Mouse (Mus musculus) kidney, embryonic 15.5 days (tissue): Measurements from ENCODE around the gene Fgf18. TPM values are rescaled to one million over a fixed set of nuclear protein-coding genes. Genes with fewer than 3 reads are reported as not detected.

Experiments
- ATAC-seq: fragments of 200-750 bp; cut with Nextera tagmentation; replicated peaks from 2 replicates; pipeline ENCODE4 v1.8.0; 2017; ENCODE audit warnings: moderate TSS enrichment; ENCODE audit not compliant: low FRiP score
- H3K27ac ChIP-seq: fragments of 300-500 bp; sonication (generic); 2 replicates; pipeline ENCODE4 v1.5.1; 2015; ENCODE audit warnings: mild to moderate bottlenecking, inconsistent platforms
- H3K27me3 ChIP-seq: fragments of 300-500 bp; sonication (generic); 2 replicates; pipeline ENCODE4 v1.6.1; 2015; ENCODE audit warnings: inconsistent platforms
- H3K36me3 ChIP-seq: fragments of 300-500 bp; sonication (generic); 2 replicates; pipeline ENCODE4 v1.6.1; 2015; ENCODE audit warnings: inconsistent platforms
- H3K4me1 ChIP-seq: fragments of 300-500 bp; sonication (generic); 2 replicates; pipeline ENCODE4 v1.6.1; 2015; ENCODE audit warnings: inconsistent platforms
- H3K4me2 ChIP-seq: fragments of 300-500 bp; sonication (generic); 2 replicates; pipeline ENCODE4 v1.6.1; 2015; ENCODE audit warnings: moderate library complexity, mild to moderate bottlenecking, inconsistent platforms
- H3K4me3 ChIP-seq: fragments of 300-500 bp; sonication (generic); replicated peaks from 2 replicates; pipeline ENCODE4 v1.5.1; 2015; ENCODE audit warnings: mild to moderate bottlenecking, inconsistent platforms
- H3K9ac ChIP-seq: fragments of 300-500 bp; sonication (generic); 2 replicates; pipeline ENCODE4 v1.6.1; 2015; ENCODE audit warnings: mild to moderate bottlenecking, inconsistent platforms
- H3K9me3 ChIP-seq: fragments of 300-500 bp; sonication (generic); replicated peaks from 2 replicates; pipeline ENCODE4 v1.6.1; 2016; ENCODE audit warnings: inconsistent platforms
- WGBS: fragments of 180-500 bp; shearing (Covaris S2); methylation state at CpG from one replicate; pipeline ENCODE4 v1.1.7; 2015; ENCODE audit warnings: mixed read lengths; 5-methylcytosine and 5-hydroxymethylcytosine counted together
- polyA plus RNA-seq: library from polyadenylated mRNA; unstranded; fragments of >200 nt; fragmentation: Nextera tagmentation; extraction: Ambion mirVana; gene quantifications from 2 replicates; pipeline ENCODE4 v1.2.1, GENCODE M21; 2015

Gene Fgf18
- polyA plus RNA-seq, 1 experiment from 2014 or later, result 4.3 TPM

DNA sequence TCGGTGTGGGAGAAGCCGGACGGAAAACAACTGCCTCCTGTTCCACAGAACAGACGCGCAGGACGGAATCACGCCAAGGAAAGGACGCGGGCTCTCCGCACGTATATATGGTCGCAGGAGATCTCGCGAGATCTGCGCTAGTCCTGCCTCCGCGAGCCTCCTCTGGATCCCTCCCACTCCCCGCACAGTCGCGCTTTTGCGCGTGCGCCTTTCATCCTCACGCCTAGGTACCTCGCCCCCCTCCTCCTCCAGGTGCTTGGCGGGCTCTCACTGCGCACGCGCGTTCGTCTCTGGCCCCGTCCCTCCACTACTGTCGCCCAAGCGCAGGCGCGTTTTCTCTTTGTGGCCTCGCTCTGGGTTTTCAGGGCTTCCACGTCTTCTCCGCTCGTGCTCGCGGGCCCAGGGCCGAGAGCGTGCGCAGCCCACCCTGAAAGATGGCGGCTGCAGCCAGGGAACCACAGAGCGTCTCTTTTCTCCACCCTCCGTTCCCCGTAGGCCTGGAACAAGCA lies 15.9 kb upstream of the Fgf18 start, which contains the start of gene Npm1:
Npm1 (minus strand) TSS at position 209 of the 509 bp plus-strand sequence.
- peak within 1 kb of the TSS; percentile 94 for H3K27ac ChIP-seq
- ATAC-seq, result peak; percentile 98
- peak within 1 kb of the TSS; percentile 66 for H3K4me2 ChIP-seq
- no peaks in the 10 kb centered on the region for H3K9me3 ChIP-seq
- H3K36me3 ChIP-seq, result peaks cover 33% of the 10 kb centered on the region
- peak within 1 kb of the TSS; percentile 94 for H3K4me3 ChIP-seq
- H3K9ac ChIP-seq, result peak within 1 kb of the TSS; percentile 98
- 0 out of 2 replicates have a peak, but pooled peaks cover 3% of the 10 kb centered on the region for H3K27me3 ChIP-seq
- WGBS, result 4% methylated on average over 49 of the region's 49 CpGs
- H3K4me1 ChIP-seq, result peaks cover 14% of the 10 kb centered on the region

DNA sequence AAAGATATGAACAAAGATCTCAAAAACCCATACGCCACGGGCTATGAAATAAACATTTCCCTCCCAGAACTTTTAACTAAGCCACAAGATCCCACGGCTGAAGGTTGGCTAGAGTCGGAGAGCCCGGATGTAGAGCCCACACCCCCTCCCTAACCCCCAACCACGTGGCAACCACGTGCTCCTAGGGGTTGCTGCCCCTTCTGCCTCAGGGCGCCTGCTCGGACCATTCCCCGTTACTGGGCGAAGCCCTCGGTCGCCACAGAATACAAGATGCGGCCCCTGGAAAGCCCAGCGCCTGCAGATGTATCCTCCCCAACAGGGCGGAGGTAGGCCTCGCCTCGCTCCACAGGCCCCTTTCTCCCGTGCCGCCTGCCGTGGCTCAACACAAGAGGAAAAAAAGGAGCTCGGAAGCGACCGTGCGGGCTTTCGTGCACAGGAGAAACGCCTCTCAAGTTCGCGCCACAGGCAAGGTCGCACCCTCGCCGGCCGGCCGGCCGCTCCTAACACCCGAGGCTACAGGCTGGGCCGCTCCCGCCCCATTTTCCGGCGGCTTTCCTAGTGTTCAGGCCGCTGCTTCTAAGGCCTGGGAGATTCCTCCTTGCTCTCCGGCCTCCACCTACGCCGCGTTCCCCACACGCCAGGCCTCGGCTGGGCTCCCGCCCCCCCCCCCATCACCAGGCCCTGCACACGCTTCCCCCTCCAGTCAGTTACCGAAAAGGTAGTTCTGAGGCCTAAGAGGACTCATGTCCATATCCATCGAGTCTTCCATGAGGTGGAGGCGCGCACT lies 15.2 kb upstream of the Fgf18 start:
- Histone ChIP-seq H3K9ac (peak overlapping the region; percentile 98), H3K36me3 (peaks cover 40% of the 10 kb centered on the region)
- WGBS, result 1% methylated on average over 53 of the region's 53 CpGs

DNA sequence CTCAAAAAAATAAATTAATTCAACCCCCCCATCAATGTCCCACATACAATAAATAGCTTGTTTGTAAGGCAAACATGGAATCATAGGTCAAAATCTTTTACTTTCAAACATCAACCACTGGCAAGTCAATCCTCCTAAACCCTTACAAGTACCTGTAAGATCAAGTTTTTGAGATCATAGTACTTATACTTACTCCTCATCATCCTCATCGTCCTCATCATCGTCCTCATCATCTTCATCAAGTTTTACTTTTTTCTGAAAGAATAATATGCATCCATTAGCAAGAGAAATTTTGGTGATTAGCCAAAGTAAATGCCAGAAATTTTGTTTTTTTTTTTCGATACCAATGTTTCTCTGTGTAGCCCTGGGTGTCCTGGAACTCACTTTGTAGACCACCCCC lies 12.5 kb upstream of the Fgf18 start:
- no peak overlapping the region for H3K4me3 ChIP-seq
- H3K9ac ChIP-seq, result no peak overlapping the region
- no peak for ATAC-seq
- WGBS, result 87% methylated on average over 3 of the region's 3 CpGs
- peaks cover 19% of the 10 kb centered on the region for H3K4me1 ChIP-seq
- peaks cover 62% of the 10 kb centered on the region for H3K36me3 ChIP-seq
- H3K27me3 ChIP-seq, result no peaks in the 10 kb centered on the region
- no peaks in the 10 kb centered on the region for H3K9me3 ChIP-seq
- no peak overlapping the region for H3K4me2 ChIP-seq
- no peak overlapping the region for H3K27ac ChIP-seq

More for the DNA sequence above, 15.2 kb upstream of the Fgf18 start:
- peak; percentile 59 for ATAC-seq
- H3K4me1 ChIP-seq, result peaks cover 14% of the 10 kb centered on the region
- 0 out of 2 replicates have a peak, but pooled peaks cover 2% of the 10 kb centered on the region for H3K27me3 ChIP-seq
- peak overlapping the region; percentile 94 for H3K27ac ChIP-seq
- peak overlapping the region; percentile 66 for H3K4me2 ChIP-seq
- no peaks in the 10 kb centered on the region for H3K9me3 ChIP-seq
- peak overlapping the region; percentile 94 for H3K4me3 ChIP-seq

DNA sequence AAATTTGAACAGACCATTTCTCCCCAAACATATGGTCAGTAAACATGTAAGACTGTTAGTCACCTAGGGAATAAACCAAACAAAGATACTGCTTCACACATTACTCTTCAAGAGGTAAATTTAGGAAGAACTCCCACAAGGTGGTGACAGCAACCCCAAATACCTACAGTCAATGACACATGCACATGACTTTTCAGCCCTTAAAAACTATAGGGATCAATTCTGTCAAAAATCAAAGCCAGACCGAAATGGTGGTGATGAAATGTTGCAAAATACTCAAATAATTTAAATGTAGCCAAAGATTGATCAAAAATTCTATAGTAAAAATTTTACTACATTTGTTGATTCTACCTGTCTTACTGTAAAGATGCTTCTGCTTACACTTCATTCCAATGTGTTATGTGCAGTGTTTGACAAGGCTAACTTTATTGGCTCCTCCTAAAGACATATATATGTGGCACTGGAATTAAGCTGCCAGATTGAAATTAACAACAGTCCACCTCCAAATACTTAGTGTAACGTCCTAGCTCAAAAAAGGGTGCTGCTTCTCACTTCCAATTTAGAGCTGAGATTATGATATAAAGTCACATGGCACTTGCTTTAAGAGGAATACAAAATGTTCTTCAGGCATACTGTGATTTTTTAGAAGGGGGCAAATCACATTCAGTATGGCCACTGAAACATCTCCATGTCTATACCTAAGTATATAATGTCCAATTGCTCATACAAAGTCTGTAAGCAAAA lies 10.4 kb upstream of the Fgf18 start:
- Histone ChIP-seq H3K9ac (no peak overlapping the region), H3K4me1 (peaks cover 19% of the 10 kb centered on the region), H3K27ac (no peak overlapping the region), H3K4me2 (no peak overlapping the region), H3K4me3 (no peak overlapping the region), H3K36me3 (peaks cover 81% of the 10 kb centered on the region), H3K27me3 (no peaks in the 10 kb centered on the region), H3K9me3 (no peaks in the 10 kb centered on the region)
- WGBS, result 74% methylated on average over 2 of the region's 2 CpGs
- no peak for ATAC-seq

DNA sequence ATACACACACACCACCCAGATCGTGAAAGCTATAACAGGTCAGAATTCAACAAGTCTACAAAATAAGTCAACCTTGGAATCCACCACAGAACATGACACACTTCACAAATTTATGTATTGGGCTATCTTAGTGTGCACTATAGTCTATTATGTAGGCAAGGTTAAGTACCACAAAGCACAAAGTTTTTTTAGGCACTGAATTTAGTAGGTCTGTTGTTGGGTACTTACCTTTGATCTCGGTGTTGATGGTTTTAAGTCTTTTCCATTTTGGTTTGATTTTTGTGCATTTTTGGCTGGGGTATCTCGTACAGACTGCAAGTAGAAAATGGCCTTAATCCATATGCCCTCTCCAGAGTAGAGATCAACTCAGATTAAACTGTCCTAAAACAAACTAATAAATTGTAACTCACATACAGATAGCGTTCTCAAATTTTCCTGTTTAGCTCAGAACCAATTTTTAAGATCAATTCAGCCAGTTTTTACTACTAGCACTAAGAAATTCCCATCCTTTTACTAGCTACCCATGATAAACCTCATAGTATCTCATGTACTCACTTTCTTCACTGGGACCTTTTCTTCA lies 9.3 kb upstream of the Fgf18 start:
- ATAC-seq, result no peak
- Histone ChIP-seq H3K4me2 (no peak overlapping the region), H3K4me1 (peaks cover 19% of the 10 kb centered on the region), H3K27me3 (no peaks in the 10 kb centered on the region), H3K27ac (no peak overlapping the region), H3K9ac (no peak overlapping the region), H3K4me3 (no peak overlapping the region), H3K9me3 (no peaks in the 10 kb centered on the region), H3K36me3 (peaks cover 88% of the 10 kb centered on the region)
- 76% methylated on average over 4 of the region's 4 CpGs for WGBS

DNA sequence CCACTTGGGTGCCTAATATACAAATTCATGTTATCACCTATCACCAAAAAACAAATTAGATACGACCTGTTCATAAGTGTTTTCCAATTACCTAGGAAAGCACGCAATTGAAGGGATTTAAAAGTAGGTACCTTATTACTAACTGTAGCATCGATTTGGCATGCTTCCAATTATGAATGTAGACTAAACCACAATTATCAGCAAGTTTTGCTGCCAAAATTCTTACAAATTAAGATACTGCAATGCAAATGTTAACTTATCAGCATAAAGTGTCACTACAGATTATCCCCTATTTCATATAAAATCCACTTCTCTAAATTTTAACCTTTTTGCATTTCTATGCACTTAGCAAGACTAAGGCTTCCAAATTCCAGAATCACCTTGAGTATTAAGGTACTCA lies 7.3 kb upstream of the Fgf18 start:
- Histone ChIP-seq H3K36me3 (peaks cover 89% of the 10 kb centered on the region), H3K27me3 (no peaks in the 10 kb centered on the region), H3K9me3 (no peaks in the 10 kb centered on the region), H3K4me2 (no peak overlapping the region), H3K4me1 (peaks cover 7% of the 10 kb centered on the region), H3K4me3 (no peak overlapping the region), H3K9ac (no peak overlapping the region), H3K27ac (no peak overlapping the region)
- 87% methylated on average over 3 of the region's 3 CpGs for WGBS
- ATAC-seq, result no peak

DNA sequence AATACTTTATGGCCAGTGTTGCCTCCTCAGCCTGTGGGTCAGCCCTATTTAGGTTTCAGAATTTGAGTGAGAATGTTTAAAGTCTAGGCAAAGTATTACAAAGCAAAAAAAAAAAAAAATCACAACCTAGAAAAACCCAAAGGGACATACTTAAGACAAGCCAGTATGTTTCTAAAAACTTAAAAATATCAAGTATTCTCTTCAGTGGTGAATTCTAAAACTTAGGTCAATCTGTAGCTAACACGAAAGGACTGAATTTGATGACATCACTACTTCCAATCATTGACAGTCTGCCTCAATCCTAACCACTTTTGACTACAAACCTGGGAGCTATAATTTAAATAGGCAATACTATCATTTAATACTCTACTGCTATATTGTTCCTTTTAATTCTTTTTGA lies 5.8 kb upstream of the Fgf18 start:
- H3K9me3 ChIP-seq, result no peaks in the 10 kb centered on the region
- H3K4me3 ChIP-seq, result no peak overlapping the region
- no peak overlapping the region for H3K27ac ChIP-seq
- WGBS, result 85% methylated on average over 1 of the region's 1 CpGs
- peaks cover 13% of the 10 kb centered on the region for H3K4me1 ChIP-seq
- no peak for ATAC-seq
- no peak overlapping the region for H3K4me2 ChIP-seq
- no peaks in the 10 kb centered on the region for H3K27me3 ChIP-seq
- H3K9ac ChIP-seq, result no peak overlapping the region
- H3K36me3 ChIP-seq, result peaks cover 76% of the 10 kb centered on the region

DNA sequence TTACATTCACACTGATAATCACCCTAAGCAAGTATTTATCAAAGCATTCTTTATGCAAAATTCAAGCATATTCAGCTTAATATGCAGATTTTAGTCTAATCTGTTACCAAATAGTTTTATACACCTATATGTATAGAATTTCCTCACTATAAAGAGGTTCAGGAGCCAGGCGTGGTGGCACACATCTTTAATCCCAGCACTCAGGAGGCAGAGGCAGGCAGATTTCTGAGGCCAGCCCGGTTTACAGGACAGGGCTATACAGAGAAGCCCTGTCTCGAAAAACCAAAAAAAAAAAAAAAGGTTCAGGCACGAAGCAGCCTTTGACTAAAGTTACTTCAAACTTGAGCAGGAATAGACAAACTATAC lies 4.6 kb upstream of the Fgf18 start:
- Histone ChIP-seq H3K27ac (no peak overlapping the region), H3K36me3 (peaks cover 66% of the 10 kb centered on the region), H3K4me1 (peaks cover 25% of the 10 kb centered on the region), H3K4me2 (no peak overlapping the region), H3K9ac (no peak overlapping the region), H3K27me3 (peaks cover 4% of the 10 kb centered on the region), H3K9me3 (no peaks in the 10 kb centered on the region), H3K4me3 (no peak overlapping the region)
- WGBS, result 83% methylated on average over 4 of the region's 4 CpGs
- no peak for ATAC-seq

DNA sequence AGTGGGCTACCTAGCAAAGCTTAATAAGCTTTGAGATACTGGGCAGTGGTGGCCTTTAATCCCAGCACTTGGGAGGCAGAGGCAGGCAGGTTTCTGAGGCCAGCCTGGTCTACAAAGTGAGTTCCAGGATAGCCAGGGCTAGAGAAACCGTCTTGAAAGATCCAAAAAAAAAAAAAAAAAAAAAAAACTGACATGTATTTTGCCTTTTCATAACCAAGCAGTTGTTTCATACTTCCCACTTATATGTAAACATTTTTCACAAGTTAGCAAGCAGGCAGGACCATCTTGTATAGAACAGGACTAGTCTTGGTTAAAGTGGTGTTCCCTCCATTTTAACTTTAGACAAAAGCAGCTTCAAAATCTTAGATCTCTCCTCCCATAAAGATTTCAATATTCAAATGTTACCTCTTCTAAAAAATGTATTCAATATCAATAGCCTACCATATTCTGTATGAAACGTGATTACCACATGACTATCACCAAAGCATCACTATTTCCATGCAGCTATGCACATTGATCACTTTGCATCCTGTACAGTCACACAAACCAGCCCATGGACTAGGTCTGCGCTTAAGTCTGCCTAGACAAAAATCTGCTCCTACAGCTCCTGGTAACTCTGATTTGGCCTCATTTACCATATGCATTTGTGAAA lies 4.1 kb upstream of the Fgf18 start:
- Histone ChIP-seq H3K27ac (no peak overlapping the region), H3K9ac (no peak overlapping the region), H3K9me3 (no peaks in the 10 kb centered on the region), H3K27me3 (peaks cover 8% of the 10 kb centered on the region), H3K4me2 (no peak overlapping the region), H3K4me3 (no peak overlapping the region), H3K36me3 (peaks cover 61% of the 10 kb centered on the region), H3K4me1 (peaks cover 25% of the 10 kb centered on the region)
- no peak for ATAC-seq
- 77% methylated on average over 3 of the region's 3 CpGs for WGBS

DNA sequence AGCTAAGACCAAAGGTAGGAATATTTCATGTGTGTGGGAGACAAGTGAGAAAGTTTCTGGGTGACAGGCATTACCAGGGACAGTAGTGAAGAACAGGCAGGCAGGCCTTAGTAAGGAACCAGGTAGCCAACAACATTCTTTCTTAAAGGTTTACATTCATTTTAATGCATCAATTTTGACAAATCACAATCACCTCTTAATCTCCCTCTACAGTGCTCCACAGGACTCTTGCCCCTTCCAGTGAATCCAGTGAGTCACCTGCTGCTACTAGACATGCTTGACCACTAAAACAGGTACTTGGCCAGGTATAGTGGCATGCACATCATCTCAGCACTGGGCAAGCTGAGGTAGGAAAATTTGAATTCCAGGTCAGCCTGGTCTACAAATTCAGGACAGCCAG lies 3.2 kb upstream of the Fgf18 start:
- Histone ChIP-seq H3K36me3 (peaks cover 54% of the 10 kb centered on the region), H3K4me1 (peaks cover 33% of the 10 kb centered on the region), H3K9ac (no peak overlapping the region), H3K4me2 (no peak overlapping the region), H3K4me3 (no peak overlapping the region), H3K27me3 (peaks cover 17% of the 10 kb centered on the region), H3K9me3 (no peaks in the 10 kb centered on the region), H3K27ac (no peak overlapping the region)
- ATAC-seq, result no peak

DNA sequence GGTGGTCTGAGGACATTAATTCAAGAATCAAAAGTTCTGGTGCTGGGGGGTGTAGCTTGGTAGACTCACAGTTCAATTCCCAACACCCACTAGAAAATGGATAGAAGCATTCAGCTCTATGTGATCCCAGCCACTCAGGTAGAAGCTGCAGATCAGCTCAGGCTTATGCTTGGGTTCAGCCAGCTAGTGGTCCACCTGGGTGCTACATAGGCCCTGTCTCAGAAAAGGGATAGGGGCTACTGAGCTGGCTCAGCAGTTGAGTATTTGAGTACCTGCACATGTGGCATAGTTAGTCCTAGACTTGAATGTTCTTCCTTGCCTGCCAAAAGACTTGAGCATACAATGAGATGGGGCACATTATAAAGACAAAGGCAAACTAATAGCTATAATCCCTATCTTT lies 2.3 kb upstream of the Fgf18 start:
- Histone ChIP-seq H3K27ac (no peak overlapping the region), H3K9ac (no peak overlapping the region), H3K27me3 (peaks cover 26% of the 10 kb centered on the region), H3K9me3 (no peaks in the 10 kb centered on the region), H3K36me3 (peaks cover 46% of the 10 kb centered on the region), H3K4me3 (no peak overlapping the region), H3K4me2 (no peak overlapping the region), H3K4me1 (peaks cover 42% of the 10 kb centered on the region)
- ATAC-seq, result no peak

DNA sequence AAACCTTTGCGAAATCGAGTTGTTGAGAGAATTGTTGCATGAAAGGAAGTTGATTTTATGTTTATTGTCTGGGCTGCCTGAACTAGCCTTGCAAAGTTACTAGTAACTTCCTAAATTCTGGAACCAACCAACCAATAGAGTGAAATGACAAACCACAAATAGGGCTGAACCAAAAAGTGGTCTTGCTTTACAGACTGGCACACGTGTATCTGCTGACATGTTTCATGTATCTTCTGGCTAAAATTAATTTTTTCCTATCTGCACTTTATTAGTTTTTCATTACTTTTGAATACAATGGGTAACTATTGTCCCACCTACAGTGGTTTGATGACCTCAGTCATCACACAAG lies 1.9 kb upstream of the Fgf18 start:
- peaks cover 42% of the 10 kb centered on the region for H3K36me3 ChIP-seq
- H3K27me3 ChIP-seq, result peaks cover 30% of the 10 kb centered on the region
- no peak overlapping the region for H3K4me3 ChIP-seq
- H3K4me1 ChIP-seq, result peaks cover 46% of the 10 kb centered on the region
- 16% methylated on average over 3 of the region's 3 CpGs for WGBS
- H3K4me2 ChIP-seq, result no peak overlapping the region
- no peaks in the 10 kb centered on the region for H3K9me3 ChIP-seq
- no peak overlapping the region for H3K27ac ChIP-seq
- ATAC-seq, result no peak
- no peak overlapping the region for H3K9ac ChIP-seq
